Mouse (Mus musculus): Measurements from ENCODE around the gene Cenpb.

- TF ChIP-seq POLR2A (IDR thresholded peaks at IDR 0.05; ENCODE audit: insufficient read depth, low read depth, low read length) (no peak), CTCF (IDR thresholded peaks at IDR 0.05; ENCODE audit: insufficient read depth, low read depth, low read length) (no peak)
Measured at GRCm38 (mm10) chr2:131154036-131154435, 25.8 kb downstream of the Cenpb start.
